Mouse (Mus musculus) urinary bladder, adult 2 months (tissue): ENCODE data around the gene Mapk9. TPM values are rescaled to one million over a fixed set of nuclear protein-coding genes. Genes with fewer than 3 reads are reported as not detected.
A peak's percentile ranks its signal among the peaks of the same experiment; 100 is the strongest.

ENCODE experiments used
- DNase-seq: peaks from one replicate; pipeline ENCODE4 v3.0.0; 2022; ENCODE audit warnings: low spot score
- polyA plus RNA-seq: library from polyadenylated mRNA; depleted of rRNA; stranded (reverse); fragments of >200 nt; gene quantifications from 2 replicates; pipeline ENCODE4 v1.2.3, GENCODE M21; 2012

Gene Mapk9
- polyA plus RNA-seq, 1 experiment: 37.6 TPM

- no peak for DNase-seq
Measured at GRCm38 (mm10) chr11:49840666-49841065, 5.9 kb upstream of the Mapk9 start.

GRCm38 (mm10) chr11:49841886-49842285 lies 4.7 kb upstream of the Mapk9 start:
- DNase-seq: no peak

- DNase-seq: no peak
Measured at GRCm38 (mm10) chr11:49842718-49843117, 3.8 kb upstream of the Mapk9 start.

- no peak for DNase-seq
Measured at GRCm38 (mm10) chr11:49844311-49844710, 2.2 kb upstream of the Mapk9 start.

GRCm38 (mm10) chr11:49844969-49845368 lies 1.6 kb upstream of the Mapk9 start:
- no peak for DNase-seq

- DNase-seq: no peak
Measured at GRCm38 (mm10) chr11:49845958-49846357, 593 bp upstream of the Mapk9 start.

- DNase-seq: no peak
Measured at GRCm38 (mm10) chr11:49847071-49847810, 690 bp downstream of the Mapk9 start.

GRCm38 (mm10) chr11:49847811-49848078 lies 1.2 kb downstream of the Mapk9 start:
- DNase-seq: no peak

- DNase-seq: no peak
Measured at GRCm38 (mm10) chr11:49848080-49848815, 1.7 kb downstream of the Mapk9 start.

GRCm38 (mm10) chr11:49850331-49850730 lies 3.8 kb downstream of the Mapk9 start:
- peak; percentile 3 for DNase-seq

- DNase-seq: peak; percentile 7
Measured at GRCm38 (mm10) chr11:49855144-49855543, 8.6 kb downstream of the Mapk9 start.

GRCm38 (mm10) chr11:49861139-49861538 lies 14.6 kb downstream of the Mapk9 start:
- no peak for DNase-seq

- DNase-seq: no peak
Measured at GRCm38 (mm10) chr11:49863926-49864325, 17.4 kb downstream of the Mapk9 start.

- no peak for DNase-seq
Measured at GRCm38 (mm10) chr11:49867320-49867719, 20.8 kb downstream of the Mapk9 start.

GRCm38 (mm10) chr11:49869762-49870161 lies 23.2 kb downstream of the Mapk9 start:
- no peak for DNase-seq

GRCm38 (mm10) chr11:49871914-49872313 lies 25.4 kb downstream of the Mapk9 start:
- no peak for DNase-seq

GRCm38 (mm10) chr11:49872779-49873178 lies 26.2 kb downstream of the Mapk9 start:
- no peak for DNase-seq

- DNase-seq: no peak
Measured at GRCm38 (mm10) chr11:49876948-49877817, 30.6 kb downstream of the Mapk9 start.

- DNase-seq: no peak
Measured at GRCm38 (mm10) chr11:49879950-49880642, 33.5 kb downstream of the Mapk9 start.

GRCm38 (mm10) chr11:49883394-49883793 lies 36.8 kb downstream of the Mapk9 start:
- DNase-seq: no peak

- DNase-seq: no peak
Measured at GRCm38 (mm10) chr11:49888469-49888868, 41.9 kb downstream of the Mapk9 start.

GRCm38 (mm10) chr11:49891993-49892392 lies 45.4 kb downstream of the Mapk9 start:
- DNase-seq: no peak
